Mouse (Mus musculus): ENCODE data around the gene Iqschfp.

GRCm38 (mm10) chr3:68586646-68587064 lies 694.6 kb downstream of the Iqschfp start:
- no peak for TF ChIP-seq CTCF (IDR thresholded peaks at IDR 0.05; ENCODE audit: low read depth)
- no peak for TF ChIP-seq EP300 (IDR thresholded peaks at IDR 0.05; ENCODE audit: low read depth)
